Mouse (Mus musculus): ENCODE data around the gene Mettl2. TPM values are rescaled to one million over a fixed set of nuclear protein-coding genes. Genes with fewer than 3 reads are reported as not detected.
A peak's percentile ranks its signal among the peaks of the same experiment; 100 is the strongest.

Mettl2 gene
- polyA plus RNA-seq, 1 experiment from 2014 or later: 21.8 TPM

GRCm38 (mm10) chr11:105155915-105156314, 29.7 kb downstream of the Mettl2 start:
- ATAC-seq (replicated peaks; ENCODE audit: insufficient number of reproducible peaks, insufficient read depth, low FRiP score, low read depth): no peak
- H3K27ac ChIP-seq: no peak overlapping the region
- peaks cover 36% of the 10 kb centered on the region for H3K4me1 ChIP-seq (replicated peaks)
- H3K36me3 ChIP-seq: no peaks in the 10 kb centered on the region
- H3K27me3 ChIP-seq: no peaks in the 10 kb centered on the region
- WGBS: 41% methylated on average over 4 of the region's 4 CpGs
- H3K9ac ChIP-seq: no peak overlapping the region
- H3K4me3 ChIP-seq: no peak overlapping the region
- no peaks in the 10 kb centered on the region for H3K9me3 ChIP-seq (replicated peaks)
- H3K4me2 ChIP-seq: no peak overlapping the region

- H3K27me3 ChIP-seq: no peaks in the 10 kb centered on the region
- 0 out of 2 replicates have a peak overlapping the region, but pooled peaks have one; percentile 22 for H3K9ac ChIP-seq
- H3K4me1 ChIP-seq (replicated peaks): peaks cover 29% of the 10 kb centered on the region
- H3K4me3 ChIP-seq: peak overlapping the region; percentile 24
- peak overlapping the region; percentile 45 for H3K4me2 ChIP-seq
- peak overlapping the region; percentile 65 for H3K27ac ChIP-seq
- no peak for ATAC-seq (replicated peaks; ENCODE audit: insufficient number of reproducible peaks, insufficient read depth, low FRiP score, low read depth)
- no peaks in the 10 kb centered on the region for H3K36me3 ChIP-seq
- WGBS: 59% methylated on average over 19 of the region's 19 CpGs
- H3K9me3 ChIP-seq (replicated peaks): no peaks in the 10 kb centered on the region
These were observed 30.6 kb downstream of the Mettl2 start for GRCm38 (mm10) chr11:105156748-105157267.

- H3K4me1 ChIP-seq (replicated peaks): peaks cover 25% of the 10 kb centered on the region
These were observed 31.8 kb downstream of the Mettl2 start for GRCm38 (mm10) chr11:105158047-105158446.

GRCm38 (mm10) chr11:105159673-105160360, 33.6 kb downstream of the Mettl2 start:
- Histone ChIP-seq H3K4me2 (no peak overlapping the region), H3K9ac (no peak overlapping the region), H3K36me3 (no peaks in the 10 kb centered on the region), H3K9me3 (replicated peaks) (0 out of 2 replicates have a peak, but pooled peaks cover 3% of the 10 kb centered on the region), H3K27me3 (peaks cover 4% of the 10 kb centered on the region; the same call in 1 of the 2 replicates), H3K4me1 (replicated peaks) (peaks cover 14% of the 10 kb centered on the region), H3K4me3 (no peak overlapping the region), H3K27ac (no peak overlapping the region)
- ATAC-seq (replicated peaks; ENCODE audit: insufficient number of reproducible peaks, insufficient read depth, low FRiP score, low read depth): no peak
- 58% methylated on average over 6 of the region's 6 CpGs for WGBS

More at GRCm38 (mm10) chr11:105158047-105158446, 31.8 kb downstream of the Mettl2 start:
- Histone ChIP-seq H3K9ac (no peak overlapping the region), H3K4me2 (no peak overlapping the region), H3K27me3 (no peaks in the 10 kb centered on the region), H3K9me3 (replicated peaks) (no peaks in the 10 kb centered on the region), H3K4me3 (no peak overlapping the region), H3K36me3 (no peaks in the 10 kb centered on the region), H3K27ac (no peak overlapping the region)
- ATAC-seq (replicated peaks; ENCODE audit: insufficient number of reproducible peaks, insufficient read depth, low FRiP score, low read depth): no peak

GRCm38 (mm10) chr11:105161411-105161810, 35.2 kb downstream of the Mettl2 start:
- peaks cover 11% of the 10 kb centered on the region; the same call in 1 of the 2 replicates for H3K9me3 ChIP-seq (replicated peaks)
- WGBS: 84% methylated on average over 2 of the region's 2 CpGs
- no peaks in the 10 kb centered on the region for H3K36me3 ChIP-seq
- no peak overlapping the region for H3K9ac ChIP-seq
- no peak overlapping the region for H3K27ac ChIP-seq
- peaks cover 10% of the 10 kb centered on the region for H3K4me1 ChIP-seq (replicated peaks)
- no peak overlapping the region for H3K4me2 ChIP-seq
- peaks cover 17% of the 10 kb centered on the region for H3K27me3 ChIP-seq
- no peak for ATAC-seq (replicated peaks; ENCODE audit: insufficient number of reproducible peaks, insufficient read depth, low FRiP score, low read depth)
- H3K4me3 ChIP-seq: no peak overlapping the region

- WGBS: 73% methylated on average over 69 of the region's 69 CpGs
- no peak overlapping the region for H3K9ac ChIP-seq
- ATAC-seq (replicated peaks; ENCODE audit: insufficient number of reproducible peaks, insufficient read depth, low FRiP score, low read depth): no peak
- no peak overlapping the region for H3K27ac ChIP-seq
- no peaks in the 10 kb centered on the region for H3K4me1 ChIP-seq (replicated peaks)
- no peak overlapping the region for H3K4me3 ChIP-seq
- H3K9me3 ChIP-seq (replicated peaks): peaks cover 11% of the 10 kb centered on the region; the same call in 1 of the 2 replicates
- no peak overlapping the region for H3K4me2 ChIP-seq
- no peaks in the 10 kb centered on the region for H3K36me3 ChIP-seq
- H3K27me3 ChIP-seq: peaks cover 21% of the 10 kb centered on the region
These were observed 38.6 kb downstream of the Mettl2 start for GRCm38 (mm10) chr11:105164516-105165510.

- ATAC-seq (replicated peaks; ENCODE audit: insufficient number of reproducible peaks, insufficient read depth, low FRiP score, low read depth): no peak
- 88% methylated on average over 10 of the region's 10 CpGs for WGBS
- H3K9me3 ChIP-seq (replicated peaks): peaks cover 11% of the 10 kb centered on the region; the same call in 1 of the 2 replicates
- no peaks in the 10 kb centered on the region for H3K4me1 ChIP-seq (replicated peaks)
- H3K27ac ChIP-seq: no peak overlapping the region
- H3K4me2 ChIP-seq: no peak overlapping the region
- H3K36me3 ChIP-seq: no peaks in the 10 kb centered on the region
- no peak overlapping the region for H3K9ac ChIP-seq
- peaks cover 21% of the 10 kb centered on the region for H3K27me3 ChIP-seq
- H3K4me3 ChIP-seq: no peak overlapping the region
These were observed 40.6 kb downstream of the Mettl2 start for GRCm38 (mm10) chr11:105166780-105167179.

GRCm38 (mm10) chr11:105178516-105178915, 52.3 kb downstream of the Mettl2 start, which contains the start of gene Tlk2:
Tlk2 (plus strand) TSS chr11:105178807.
- Histone ChIP-seq H3K36me3 (no peaks in the 10 kb centered on the region), H3K9me3 (replicated peaks) (no peaks in the 10 kb centered on the region), H3K4me1 (replicated peaks) (peaks cover 25% of the 10 kb centered on the region), H3K9ac (no peak within 1 kb of the TSS), H3K27ac (peak within 1 kb of the TSS; percentile 95), H3K4me3 (peak within 1 kb of the TSS; percentile 99), H3K27me3 (no peaks in the 10 kb centered on the region), H3K4me2 (peak within 1 kb of the TSS; percentile 80)
- no peak for ATAC-seq (replicated peaks; ENCODE audit: insufficient number of reproducible peaks, insufficient read depth, low FRiP score, low read depth)
- 39% methylated on average over 2 of the region's 2 CpGs for WGBS

- no peaks in the 10 kb centered on the region for H3K27me3 ChIP-seq
- H3K9ac ChIP-seq: no peak overlapping the region
- H3K27ac ChIP-seq: peak overlapping the region; percentile 95
- peak overlapping the region; percentile 80 for H3K4me2 ChIP-seq
- H3K9me3 ChIP-seq (replicated peaks): no peaks in the 10 kb centered on the region
- peak overlapping the region; percentile 99 for H3K4me3 ChIP-seq
- peaks cover 5% of the 10 kb centered on the region for H3K36me3 ChIP-seq
- 56% methylated on average over 4 of the region's 4 CpGs for WGBS
- H3K4me1 ChIP-seq (replicated peaks): peaks cover 25% of the 10 kb centered on the region
- no peak for ATAC-seq (replicated peaks; ENCODE audit: insufficient number of reproducible peaks, insufficient read depth, low FRiP score, low read depth)
These were observed 53.3 kb downstream of the Mettl2 start for GRCm38 (mm10) chr11:105179523-105179922.

GRCm38 (mm10) chr11:105180471-105181091, 54.4 kb downstream of the Mettl2 start:
- H3K9ac ChIP-seq: peak overlapping the region; percentile 88
- no peaks in the 10 kb centered on the region for H3K27me3 ChIP-seq
- peak overlapping the region; percentile 80 for H3K4me2 ChIP-seq
- H3K36me3 ChIP-seq: peaks cover 13% of the 10 kb centered on the region
- H3K4me1 ChIP-seq (replicated peaks): peaks cover 25% of the 10 kb centered on the region
- WGBS: under 1% methylated on average over 35 of the region's 35 CpGs
- ATAC-seq (replicated peaks; ENCODE audit: insufficient number of reproducible peaks, insufficient read depth, low FRiP score, low read depth): peak; percentile 5; the same call in 1 of the 2 replicates
- peak overlapping the region; percentile 95 for H3K27ac ChIP-seq
- peak overlapping the region; percentile 99 for H3K4me3 ChIP-seq
- no peaks in the 10 kb centered on the region for H3K9me3 ChIP-seq (replicated peaks)
